ENCODE assay signal across 17 mouse cellular contexts in the genomic region with DNA sequence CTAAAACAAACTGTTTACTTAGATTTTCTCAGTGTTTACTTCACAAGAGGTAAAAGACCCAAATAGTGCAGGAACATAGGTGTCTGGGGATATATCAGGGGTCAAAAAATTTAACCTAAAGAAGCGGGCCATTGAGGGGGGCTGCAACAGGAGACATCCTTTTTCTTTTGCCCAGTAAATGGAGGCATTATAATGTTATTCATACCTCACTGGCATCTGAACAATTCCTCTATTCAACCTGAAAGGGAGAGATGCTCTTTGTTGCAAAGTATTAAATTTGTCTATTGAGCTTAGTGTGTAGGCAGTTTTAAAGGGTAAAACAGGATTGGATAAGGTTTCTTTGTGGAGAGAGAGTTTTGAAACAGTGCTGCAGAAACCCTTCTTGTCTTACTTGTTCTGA.
"Had no signal": no experiment of that assay in that cellular context is flagged by ENCODE, and none has a peak within 500 bp of the region (broad histone marks: within the 10 kb centered on the region; RNA-seq: fewer than 3 reads in every experiment).

No protein-coding gene starts in this region.

- H3K27me3 ChIP-seq: neural tube, embryonic 13.5 days; neural tube, embryonic 15.5 days had no signal

- DNase-seq: lung, adult 18-20 months; lung, embryonic 14.5 days; lung, postnatal 10 days; lung, postnatal 4 days; retina, postnatal 1 day; right cerebral cortex, adult 18-20 months; right cerebral cortex, postnatal 25 days; right cerebral cortex, postnatal 4 days; spleen, adult 18-20 months; thymus, adult 18-20 months; thymus, postnatal 14 days; thymus, postnatal 36 days had no signal

- H3K9ac ChIP-seq: liver, embryonic 14.5 days; lung, embryonic 14.5 days; midbrain, embryonic 13.5 days; neural tube, embryonic 13.5 days; neural tube, embryonic 15.5 days had no signal

- H3K27ac ChIP-seq: liver, embryonic 14.5 days; midbrain, embryonic 13.5 days; neural tube, embryonic 13.5 days; neural tube, embryonic 15.5 days had no signal

- H3K9me3 ChIP-seq: midbrain, embryonic 13.5 days; neural tube, embryonic 13.5 days; neural tube, embryonic 15.5 days had no signal

- ATAC-seq: midbrain, embryonic 13.5 days had no signal

- H3K4me1 ChIP-seq: neural tube, embryonic 13.5 days; neural tube, embryonic 15.5 days had no signal

- H3K4me3 ChIP-seq: midbrain, embryonic 13.5 days; myocyte; neural tube, embryonic 13.5 days; neural tube, embryonic 15.5 days had no signal

- H3K4me2 ChIP-seq: lung, embryonic 14.5 days; midbrain, embryonic 13.5 days; neural tube, embryonic 13.5 days; neural tube, embryonic 15.5 days had no signal

- H3K36me3 ChIP-seq: midbrain, embryonic 13.5 days; neural tube, embryonic 13.5 days; neural tube, embryonic 15.5 days had no signal
